Mouse (Mus musculus) heart, embryonic 14.5 days (tissue): ENCODE results near the gene Porcn. TPM values are rescaled to one million over a fixed set of nuclear protein-coding genes. Genes with fewer than 3 reads are reported as not detected.

Experiments used
- ATAC-seq: fragments of 200-750 bp; cut with Nextera tagmentation; 2 replicates; pipeline ENCODE4 v1.8.0; 2017; ENCODE audit warnings: low read depth, moderate TSS enrichment; ENCODE audit not compliant: insufficient number of reproducible peaks, insufficient read depth, low FRiP score
- H3K27ac ChIP-seq, 2 experiments: fragments of 200-500 bp in 1 of 2; fragments of 300-500 bp in 1 of 2; sonication (generic) in 1 of 2; replicated peaks in 1 of 2; 2 replicates each; pipeline ENCODE4 v1.5.1; 2012 to 2014; ENCODE audit warnings: low read depth in 2 of 2, low read length in 2 of 2, control low read depth in 1 of 2, mild to moderate bottlenecking in 1 of 2, mixed read lengths in 1 of 2; ENCODE audit not compliant: control insufficient read depth in 1 of 2, insufficient read depth in 1 of 2
- H3K27me3 ChIP-seq: fragments of 300-500 bp; sonication (generic); 2 replicates; pipeline ENCODE4 v1.6.1; 2014; ENCODE audit warnings: mild to moderate bottlenecking, low read length, control low read depth; ENCODE audit not compliant: control insufficient read depth, insufficient read depth
- H3K36me3 ChIP-seq: fragments of 300-500 bp; sonication (generic); 2 replicates; pipeline ENCODE4 v1.6.1; 2014; ENCODE audit warnings: mild to moderate bottlenecking, control low read depth, low read length, mixed read lengths; ENCODE audit not compliant: control insufficient read depth, insufficient read depth
- H3K4me1 ChIP-seq, 2 experiments: fragments of 200-500 bp in 1 of 2; fragments of 300-500 bp in 1 of 2; sonication (generic) in 1 of 2; 2 replicates each; pipeline ENCODE4 v1.6.1; 2012 to 2014; ENCODE audit warnings: low read length in 2 of 2, control low read depth in 1 of 2, mixed read lengths in 1 of 2; ENCODE audit not compliant: control insufficient read depth in 2 of 2, insufficient read depth in 2 of 2
- H3K4me2 ChIP-seq: fragments of 300-500 bp; sonication (generic); 2 replicates; pipeline ENCODE4 v1.6.1; 2014; ENCODE audit warnings: mild to moderate bottlenecking, low read length
- H3K4me3 ChIP-seq, 2 experiments: fragments of 200-500 bp in 1 of 2; fragments of 300-500 bp in 1 of 2; sonication (generic) in 1 of 2; 2 replicates each; pipeline ENCODE4 v1.5.1; 2012 to 2014; ENCODE audit warnings: low read length in 2 of 2, mild to moderate bottlenecking in 2 of 2, control low read depth in 1 of 2, low read depth in 1 of 2, moderate library complexity in 1 of 2; ENCODE audit not compliant: control insufficient read depth in 1 of 2, insufficient read depth in 1 of 2
- H3K9ac ChIP-seq: fragments of 300-500 bp; sonication (generic); 2 replicates; pipeline ENCODE4 v1.6.1; 2014; ENCODE audit warnings: mild to moderate bottlenecking, low read length
- H3K9me3 ChIP-seq: fragments of 300-500 bp; sonication (generic); 2 replicates; pipeline ENCODE4 v1.6.1; 2016; ENCODE audit warnings: low read length, control low read depth; ENCODE audit not compliant: control insufficient read depth
- WGBS: fragments of 180-500 bp; shearing (Covaris S2); extraction: QIAGEN DNeasy Blood & Tissue Kit; methylation state at CpG from one replicate; pipeline ENCODE4 v1.1.7; 2014; 5-methylcytosine and 5-hydroxymethylcytosine counted together
- polyA plus RNA-seq: library from polyadenylated mRNA; unstranded; fragments of >200 nt; fragmentation: Nextera tagmentation; extraction: Ambion mirVana; gene quantifications from 2 replicates; pipeline ENCODE4 v1.2.1, GENCODE M21; 2014

Porcn gene
- polyA plus RNA-seq, 1 experiment from 2014 or later = 4.2 TPM

DNA sequence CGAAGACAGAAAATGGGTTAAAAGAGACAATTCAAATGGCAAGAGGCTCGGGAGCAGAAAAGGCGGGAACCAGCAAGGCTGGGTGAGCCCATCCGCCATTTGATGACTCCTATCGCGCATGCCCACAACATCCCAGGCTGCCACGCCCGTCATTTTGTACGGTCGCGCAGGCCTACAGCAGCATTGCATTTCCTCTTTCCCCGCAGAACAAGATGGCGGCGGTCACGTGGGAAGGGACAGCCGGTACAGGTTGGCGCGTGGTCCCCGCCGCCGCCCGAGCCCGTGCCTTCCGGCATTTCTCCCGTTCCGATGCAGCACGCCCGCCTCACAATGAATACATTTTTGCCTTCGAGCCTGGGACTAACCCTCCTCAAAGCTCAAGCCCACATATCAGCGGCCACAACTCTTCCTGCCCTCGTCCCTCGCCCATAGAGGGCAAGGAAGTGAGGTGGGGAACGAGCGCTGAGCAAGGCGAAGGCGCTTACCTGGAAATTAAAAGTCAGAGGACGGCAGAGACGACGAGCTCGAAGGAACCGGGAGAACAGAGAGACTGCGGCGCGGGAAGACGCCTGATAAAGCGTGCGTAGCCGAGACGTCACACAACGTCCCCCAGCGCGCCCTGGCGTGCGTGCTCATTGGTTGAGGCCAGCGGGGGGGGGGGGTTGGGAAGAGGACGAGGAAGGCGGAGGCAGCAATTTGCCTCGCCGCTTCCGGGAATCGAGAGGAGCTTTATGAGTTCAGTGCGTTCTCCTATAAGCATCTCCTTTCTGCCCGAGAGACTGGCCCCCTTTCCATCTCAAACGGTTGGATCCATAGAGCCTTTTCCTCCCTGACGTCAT, 61.0 kb downstream of the Porcn start, which contains the start of gene Rbm3:
Rbm3 (minus strand) TSS at position 728 of the 839 bp plus-strand sequence.
- WGBS = 18% methylated on average over 60 of the region's 65 CpGs
- Histone ChIP-seq H3K4me3 (peak within 1 kb of the TSS; percentile 65 to 93), H3K4me1 (peaks cover 4 to 6% of the 10 kb centered on the region in 2 experiments; a peak in 2 of 4 replicates), H3K9ac (peak within 1 kb of the TSS; percentile 94), H3K36me3 (peaks cover 37% of the 10 kb centered on the region), H3K27me3 (no peaks in the 10 kb centered on the region), H3K9me3 (no peaks in the 10 kb centered on the region), H3K27ac (peak within 1 kb of the TSS; percentile 98 to 100), H3K4me2 (peak within 1 kb of the TSS; percentile 70)
- peak; percentile 92 for ATAC-seq

Other genes starting within 250 kb of the Porcn start
- gene Gata1, start 228.5 kb downstream of the Porcn start, polyA plus RNA-seq = 0.24 and 0.54 TPM in 2 replicates
- not detected in 2 replicates for gene Glod5, start 188.0 kb downstream of the Porcn start, polyA plus RNA-seq
- gene Suv39h1, start 131.8 kb downstream of the Porcn start, polyA plus RNA-seq = 28.4 and 28.9 TPM in 2 replicates
- gene Was, start 116.0 kb downstream of the Porcn start, polyA plus RNA-seq = 0.24 and 0.54 TPM in 2 replicates
- gene Wdr13, start 73.6 kb downstream of the Porcn start, polyA plus RNA-seq = 22.7 and 26.0 TPM in 2 replicates
- 317 and 375 TPM in 2 replicates for gene Rbm3, start 60.6 kb downstream of the Porcn start, polyA plus RNA-seq
- 10.4 and 12.0 TPM in 2 replicates for gene Tbc1d25, start 30.3 kb downstream of the Porcn start, polyA plus RNA-seq
- gene Ebp, start 13.0 kb downstream of the Porcn start, polyA plus RNA-seq = 28.0 and 28.5 TPM in 2 replicates
- 25.1 and 25.4 TPM in 2 replicates for gene Ftsj1, start 45.9 kb upstream of the Porcn start, polyA plus RNA-seq
- gene Slc38a5, start 64.6 kb upstream of the Porcn start, polyA plus RNA-seq = 21.7 and 26.5 TPM in 2 replicates
- gene Ssxb10, start 120.9 kb upstream of the Porcn start, polyA plus RNA-seq = not detected in 2 replicates
- gene Ssxb9, start 160.5 kb upstream of the Porcn start, polyA plus RNA-seq = not detected in 2 replicates
- gene Ssxb1, start 206.8 kb upstream of the Porcn start, polyA plus RNA-seq = not detected in 2 replicates